Comparison of ENCODE assay signal across 18 mouse cellular contexts in genomic region chr1:124002797-124003196, GRCm38 (mm10). TPM values are rescaled to one million over a fixed set of nuclear protein-coding genes. Genes with fewer than 3 reads are reported as not detected.
"Had no signal": no experiment of that assay in that cellular context is flagged by ENCODE, and none has a peak within 500 bp of the region (broad histone marks: within the 10 kb centered on the region; RNA-seq: fewer than 3 reads in every experiment).

No protein-coding gene starts in this region.

- H3K4me2 ChIP-seq: kidney, embryonic 15.5 days; limb, embryonic 15.5 days; liver, embryonic 12.5 days; lung, embryonic 14.5 days; neural tube, embryonic 15.5 days had no signal

- H3K9ac ChIP-seq: kidney, embryonic 15.5 days; limb, embryonic 15.5 days; liver, embryonic 12.5 days; lung, embryonic 14.5 days; neural tube, embryonic 15.5 days had no signal

- H3K27me3 ChIP-seq: kidney, embryonic 15.5 days; limb, embryonic 15.5 days; liver, embryonic 12.5 days; neural tube, embryonic 15.5 days had no signal

- H3K4me3 ChIP-seq: kidney, embryonic 15.5 days; limb, embryonic 15.5 days; liver, embryonic 12.5 days; midbrain, embryonic 10.5 days; myocyte; neural tube, embryonic 15.5 days had no signal

- H3K9me3 ChIP-seq: kidney, embryonic 15.5 days; limb, embryonic 15.5 days; liver, embryonic 12.5 days; midbrain, embryonic 10.5 days; neural tube, embryonic 15.5 days had no signal

- H3K36me3 ChIP-seq: kidney, embryonic 15.5 days; limb, embryonic 15.5 days; liver, embryonic 12.5 days; midbrain, embryonic 10.5 days; neural tube, embryonic 15.5 days had no signal

- H3K4me1 ChIP-seq: kidney, embryonic 15.5 days; limb, embryonic 15.5 days; liver, embryonic 12.5 days; midbrain, embryonic 10.5 days; neural tube, embryonic 15.5 days had no signal

- DNase-seq: kidney, adult 2 months; kidney, postnatal 25 days; layer of hippocampus, adult 9-11 months; layer of hippocampus, postnatal 36 days; left cerebral cortex, postnatal 4 days; lung, embryonic 14.5 days; lung, postnatal 10 days; lung, postnatal 4 days; midbrain, embryonic 14.5 days; right cerebral cortex, postnatal 4 days; spleen, adult 18-20 months; thymus, postnatal 36 days had no signal

- ATAC-seq: liver, embryonic 12.5 days had no signal

- H3K27ac ChIP-seq: kidney, embryonic 15.5 days; limb, embryonic 15.5 days; liver, embryonic 12.5 days; midbrain, embryonic 10.5 days; neural tube, embryonic 15.5 days had no signal

RNA-seq across cellular contexts. Expression of gene Dpp10, which starts 42.6 kb away (rescaled TPM):
- polyA plus RNA-seq: liver, embryonic 12.5 days; lung, embryonic 14.5 days; myocyte had no signal
